In genomic region chr13:118715066-118716018, GRCm38 (mm10) we compare ENCODE assay signal across 9 mouse cellular contexts. TPM values are rescaled to one million over a fixed set of nuclear protein-coding genes. Genes with fewer than 3 reads are reported as not detected.
DNase-seq lines count a peak whose midpoint lies in the region; ATAC-seq and TF ChIP-seq lines count a peak whose summit lies in the region.
"Had no signal": no experiment of that assay in that cellular context is flagged by ENCODE, and none has a peak within 500 bp of the region (broad histone marks: within the 10 kb centered on the region; RNA-seq: fewer than 3 reads in every experiment).

No protein-coding gene starts in this region.

- TF ChIP-seq POLR2A in heart, adult 2 months (IDR thresholded peaks at IDR 0.05; ENCODE audit: insufficient read depth, low read depth, low read length): no peak

- intact Hi-C loops in heart, adult 2 months (cut with DNase I): no loop called here

- H3K4me2 ChIP-seq in forebrain, embryonic 15.5 days (replicated peaks): peak overlapping the region; percentile 98
- peak overlapping the region; percentile 87 for H3K4me2 ChIP-seq in kidney, postnatal 0 days (ENCODE audit: low read length)

- H3K27me3 ChIP-seq in heart, adult 2 months (ENCODE audit: control insufficient read depth, insufficient read depth, low read length): peaks cover 2% of the 10 kb centered on the region; the same call in 1 of the 2 replicates
- peaks cover 27% of the 10 kb centered on the region for H3K27me3 ChIP-seq in forebrain, embryonic 15.5 days
- no peaks in the 10 kb centered on the region for H3K27me3 ChIP-seq in kidney, postnatal 0 days (ENCODE audit: insufficient read depth, low read length)
- H3K27me3 ChIP-seq: Patski had no signal

- peak overlapping the region; percentile 30 for H3K4me3 ChIP-seq in heart, adult 2 months
- H3K4me3 ChIP-seq in forebrain, embryonic 15.5 days: peak overlapping the region; percentile 62
- peak overlapping the region; percentile 50 for H3K4me3 ChIP-seq in kidney, postnatal 0 days (replicated peaks; ENCODE audit: low read depth, low read length)

- ATAC-seq in forebrain, embryonic 15.5 days (replicated peaks): peak; percentile 51
- peak; percentile 44 for ATAC-seq in kidney, postnatal 0 days (replicated peaks; ENCODE audit: low FRiP score, low read depth)

- H3K9ac ChIP-seq in heart, adult 2 months (ENCODE audit: low read depth, low read length): no peak overlapping the region
- H3K9ac ChIP-seq in forebrain, embryonic 15.5 days (replicated peaks): peak overlapping the region; percentile 59
- 0 out of 2 replicates have a peak overlapping the region, but pooled peaks have one; percentile 50 for H3K9ac ChIP-seq in kidney, postnatal 0 days (ENCODE audit: low read depth, low read length)

- WGBS in heart, adult 2 months: 2% methylated on average over 31 of the region's 31 CpGs
- WGBS in forebrain, embryonic 15.5 days: 2% methylated on average over 31 of the region's 31 CpGs
- under 1% methylated on average over 31 of the region's 31 CpGs for WGBS in kidney, postnatal 0 days

- H3K9me3 ChIP-seq in forebrain, embryonic 15.5 days: no peaks in the 10 kb centered on the region
- H3K9me3 ChIP-seq in kidney, postnatal 0 days (replicated peaks; ENCODE audit: low read length): no peaks in the 10 kb centered on the region

- no peak for TF ChIP-seq CTCF in heart, adult 2 months (IDR thresholded peaks at IDR 0.05)
- no peak for TF ChIP-seq CTCF in kidney, postnatal 0 days (IDR thresholded peaks at IDR 0.05; ENCODE audit: low read depth)

- TF ChIP-seq EP300 in heart, adult 2 months (IDR thresholded peaks at IDR 0.05; ENCODE audit: insufficient read depth, low read depth, low read length): no peak

- no peaks in the 10 kb centered on the region for H3K79me2 ChIP-seq in heart, adult 2 months (replicated peaks; ENCODE audit: control insufficient read depth, insufficient read depth, low read length)

- no peaks in the 10 kb centered on the region for H3K36me3 ChIP-seq in heart, adult 2 months (ENCODE audit: control insufficient read depth, insufficient read depth, low read length)
- H3K36me3 ChIP-seq in forebrain, embryonic 15.5 days: no peaks in the 10 kb centered on the region
- H3K36me3 ChIP-seq in kidney, postnatal 0 days (ENCODE audit: insufficient read depth, low read length): no peaks in the 10 kb centered on the region

- H3K27ac ChIP-seq in heart, adult 2 months: no peak overlapping the region
- no peak overlapping the region for H3K27ac ChIP-seq in forebrain, embryonic 15.5 days (replicated peaks)
- no peak overlapping the region for H3K27ac ChIP-seq in kidney, postnatal 0 days

- no peaks in the 10 kb centered on the region for H3K4me1 ChIP-seq in heart, adult 2 months (ENCODE audit: control insufficient read depth, insufficient read depth, low read length)
- peaks cover 30% of the 10 kb centered on the region for H3K4me1 ChIP-seq in forebrain, embryonic 15.5 days
- H3K4me1 ChIP-seq in kidney, postnatal 0 days (replicated peaks; ENCODE audit: insufficient read depth, low read length): 0 out of 2 replicates have a peak, but pooled peaks cover 3% of the 10 kb centered on the region

- DNase-seq in heart, adult 2 months: no peak
- DNase-seq in heart, adult 9 months (ENCODE audit: low spot score in 2 of 2): no peak
- DNase-seq in NIH3T3 (ENCODE audit: low read depth): peak; percentile 65
- DNase-seq in kidney, postnatal 0 days (ENCODE audit: low spot score): peak; percentile 53
- peak; percentile 44 for DNase-seq in mesoderm, embryonic 11.5 days (ENCODE audit: low read depth, low spot score)
- DNase-seq in testis, postnatal 10 days (ENCODE audit: low spot score): peak; percentile 44
- no peak for DNase-seq in cerebellum, adult 11-12 months

RNA-seq across cellular contexts. Expression of gene Fgf10, which starts 45.8 kb away (rescaled TPM):
- under 1 TPM; 0.44 to 0.57 TPM for total RNA-seq in heart, adult 2 months (2021)
- polyA plus RNA-seq in heart, adult 2 months (2012; rRNA removed): 0.18 and 0.26 TPM in 2 replicates
- polyA plus RNA-seq in forebrain, embryonic 15.5 days (2015; fragmentation: Nextera tagmentation; extraction: Ambion mirVana): 0.60 and 0.74 TPM in 2 replicates
- polyA plus RNA-seq in kidney, postnatal 0 days (2015; fragmentation: Nextera tagmentation; extraction: Ambion mirVana): 2.8 and 2.9 TPM in 2 replicates

Comparison
In these comparisons a context has a peak if more than half of its experiments do, and no peak if none do; other contexts are left out.
1. DNase-seq: peak in NIH3T3 (single experiment), kidney, postnatal 0 days (single experiment), mesoderm, embryonic 11.5 days (single experiment) and testis, postnatal 10 days (single experiment); none in heart, adult 2 months (0 of 2), heart, adult 9 months (0 of 2) and cerebellum, adult 11-12 months (single experiment).
2. Peak in every context shown above with its lines, with median percentiles within 50 percentile points of each other: H3K4me3 ChIP-seq.